Mouse (Mus musculus) limb, embryonic 13.5 days (tissue): ENCODE data around the gene Ube2q1. TPM values are rescaled to one million over a fixed set of nuclear protein-coding genes. Genes with fewer than 3 reads are reported as not detected.
A peak's percentile ranks its signal among the peaks of the same experiment; 100 is the strongest.
"Not testable (repeated sequence)": the region's sequence is repeated elsewhere in the genome, so short reads cannot be mapped to it uniquely, and the experiment has no call there.

Experiments
- ATAC-seq: fragments of 200-750 bp; cut with Nextera tagmentation; 2 replicates; pipeline ENCODE4 v1.8.0; 2017; ENCODE audit warnings: low read depth, moderate number of reproducible peaks, moderate TSS enrichment; ENCODE audit not compliant: low FRiP score
- H3K27ac ChIP-seq: fragments of 300-500 bp; sonication (generic); 2 replicates; pipeline ENCODE4 v1.5.1; 2015; ENCODE audit warnings: inconsistent platforms, mild to moderate bottlenecking, moderate library complexity
- H3K27me3 ChIP-seq: fragments of 300-500 bp; sonication (generic); 2 replicates; pipeline ENCODE4 v1.6.1; 2015; ENCODE audit warnings: mild to moderate bottlenecking, inconsistent platforms
- H3K36me3 ChIP-seq: fragments of 300-500 bp; sonication (generic); 2 replicates; pipeline ENCODE4 v1.6.1; 2015; ENCODE audit warnings: inconsistent platforms, mild to moderate bottlenecking, moderate library complexity
- H3K4me1 ChIP-seq: fragments of 300-500 bp; sonication (generic); 2 replicates; pipeline ENCODE4 v1.6.1; 2015; ENCODE audit warnings: inconsistent platforms
- H3K4me2 ChIP-seq: fragments of 300-500 bp; sonication (generic); replicated peaks from 2 replicates; pipeline ENCODE4 v1.6.1; 2015; ENCODE audit warnings: inconsistent platforms, mild to moderate bottlenecking, moderate library complexity
- H3K4me3 ChIP-seq: fragments of 300-500 bp; sonication (generic); 2 replicates; pipeline ENCODE4 v1.5.1; 2015; ENCODE audit warnings: moderate library complexity, mild to moderate bottlenecking, inconsistent platforms
- H3K9ac ChIP-seq: fragments of 300-500 bp; sonication (generic); 2 replicates; pipeline ENCODE4 v1.6.1; 2015; ENCODE audit warnings: mild to moderate bottlenecking, inconsistent platforms
- H3K9me3 ChIP-seq: fragments of 300-500 bp; sonication (generic); 2 replicates; pipeline ENCODE4 v1.6.1; 2016; ENCODE audit warnings: inconsistent platforms
- WGBS: fragments of 180-500 bp; shearing (Covaris S2); methylation state at CpG from one replicate; pipeline ENCODE4 v1.1.7; 2015; 5-methylcytosine and 5-hydroxymethylcytosine counted together
- polyA plus RNA-seq: library from polyadenylated mRNA; unstranded; fragments of >200 nt; fragmentation: Nextera tagmentation; extraction: Ambion mirVana; gene quantifications from 2 replicates; pipeline ENCODE4 v1.2.1, GENCODE M21; 2015

Gene Ube2q1
- polyA plus RNA-seq, 1 experiment from 2014 or later = 11.5 TPM

DNA sequence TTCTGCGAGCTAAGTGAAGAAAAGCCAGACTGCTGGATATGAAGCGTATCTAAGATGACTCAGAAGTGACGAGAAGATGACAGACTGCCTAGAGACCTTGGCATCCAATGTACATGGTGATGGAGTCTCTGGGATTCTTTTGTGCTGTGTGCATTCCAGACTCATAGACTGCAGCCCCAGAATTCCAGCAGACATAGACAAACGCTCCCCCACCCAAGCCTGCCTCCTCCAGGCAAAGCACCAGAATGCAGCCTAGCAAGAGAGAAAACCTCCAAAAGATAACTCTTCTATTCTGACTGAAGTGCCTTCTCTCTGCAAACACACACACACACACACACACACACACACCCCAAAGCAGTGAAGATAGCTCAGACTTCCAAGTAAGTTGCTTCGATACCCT is 22.3 kb downstream of the Ube2q1 start:
- no peak for ATAC-seq
- Histone ChIP-seq H3K9me3 (no peaks in the 10 kb centered on the region), H3K4me3 (no peak overlapping the region), H3K36me3 (no peaks in the 10 kb centered on the region), H3K4me2 (no peak overlapping the region), H3K27me3 (no peaks in the 10 kb centered on the region), H3K9ac (no peak overlapping the region), H3K27ac (no peak overlapping the region), H3K4me1 (peaks cover 4% of the 10 kb centered on the region; the same call in 1 of the 2 replicates)
- WGBS = 81% methylated on average over 5 of the region's 5 CpGs

DNA sequence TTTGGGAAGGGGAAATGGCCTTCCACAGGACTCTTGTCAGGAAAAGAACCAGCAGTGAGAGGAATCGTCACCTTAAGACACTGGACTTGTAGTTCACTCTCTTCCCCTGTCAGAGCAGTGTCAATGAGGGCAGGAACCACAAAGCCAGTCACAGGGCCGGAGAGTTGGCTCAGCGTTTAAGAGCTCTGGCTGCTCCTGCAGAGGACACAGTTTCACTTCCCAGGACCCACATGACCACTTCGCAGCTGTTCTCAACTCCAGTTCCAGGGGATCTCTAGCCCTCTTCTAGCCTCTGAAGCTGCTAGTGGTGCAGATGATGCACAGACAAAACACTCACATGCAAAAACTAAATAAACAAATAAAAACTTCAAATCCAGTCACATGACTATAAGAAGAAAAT is 22.9 kb downstream of the Ube2q1 start:
- Histone ChIP-seq H3K4me1 (peaks cover 4% of the 10 kb centered on the region; the same call in 1 of the 2 replicates), H3K9ac (no peak overlapping the region), H3K9me3 (no peaks in the 10 kb centered on the region), H3K4me3 (no peak overlapping the region), H3K27me3 (no peaks in the 10 kb centered on the region), H3K4me2 (no peak overlapping the region), H3K36me3 (no peaks in the 10 kb centered on the region), H3K27ac (no peak overlapping the region)
- no peak for ATAC-seq
- WGBS = 32% methylated on average over 4 of the region's 4 CpGs

DNA sequence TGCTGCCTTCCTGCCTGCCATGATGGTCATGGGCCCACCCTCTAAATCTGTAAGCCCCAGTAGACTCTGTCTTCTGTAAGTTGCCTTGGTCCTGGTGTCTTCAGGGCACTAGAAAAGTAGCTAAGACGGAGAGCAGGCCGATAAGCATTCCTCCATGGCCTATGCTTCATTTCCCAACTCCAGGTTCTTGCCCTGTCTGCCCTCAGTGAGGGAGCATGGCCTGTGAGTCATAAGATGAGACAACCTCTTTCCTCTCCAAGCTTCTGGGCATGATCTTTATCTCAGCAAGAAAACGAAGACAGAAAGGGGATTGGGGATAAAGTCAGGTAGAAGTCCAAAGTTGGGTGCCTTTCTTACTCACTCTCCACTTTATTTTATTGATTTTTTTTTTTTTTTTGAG is 25.1 kb downstream of the Ube2q1 start:
- 85% methylated on average over 3 of the region's 3 CpGs for WGBS
- Histone ChIP-seq H3K4me2 (no peak overlapping the region), H3K27me3 (no peaks in the 10 kb centered on the region), H3K4me1 (peaks cover 4% of the 10 kb centered on the region; the same call in 1 of the 2 replicates), H3K27ac (no peak overlapping the region), H3K9me3 (no peaks in the 10 kb centered on the region), H3K4me3 (no peak overlapping the region), H3K9ac (no peak overlapping the region), H3K36me3 (no peaks in the 10 kb centered on the region)
- ATAC-seq = no peak

DNA sequence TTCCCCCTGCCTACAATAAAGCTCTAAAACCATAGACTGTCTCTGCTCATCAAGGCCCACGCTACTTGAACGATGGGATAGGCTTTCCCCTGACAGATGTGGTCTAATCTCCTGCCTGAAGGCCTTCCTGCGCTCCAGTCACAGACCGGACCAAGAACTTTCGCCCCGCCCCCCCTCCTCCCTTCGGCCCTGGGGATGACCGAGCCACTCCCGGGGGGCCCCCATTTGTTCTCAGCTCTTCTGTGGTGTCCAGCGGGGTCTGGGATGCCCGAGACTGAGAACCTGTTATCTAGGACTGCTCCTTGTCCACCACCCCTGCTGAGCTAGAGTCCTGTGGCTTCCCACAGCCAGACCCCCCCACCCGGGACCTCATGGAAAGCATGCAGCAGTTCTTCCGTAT is 26.1 kb downstream of the Ube2q1 start:
- H3K9me3 ChIP-seq = no peaks in the 10 kb centered on the region
- 3% methylated on average over 13 of the region's 13 CpGs for WGBS
- no peak overlapping the region for H3K9ac ChIP-seq
- peak overlapping the region; percentile 46 for H3K4me2 ChIP-seq
- H3K4me3 ChIP-seq = 0 out of 2 replicates have a peak overlapping the region, but pooled peaks have one; percentile 10
- peaks cover 4% of the 10 kb centered on the region; the same call in 1 of the 2 replicates for H3K4me1 ChIP-seq
- no peak overlapping the region for H3K27ac ChIP-seq
- ATAC-seq = no peak
- no peaks in the 10 kb centered on the region for H3K27me3 ChIP-seq
- H3K36me3 ChIP-seq = no peaks in the 10 kb centered on the region

DNA sequence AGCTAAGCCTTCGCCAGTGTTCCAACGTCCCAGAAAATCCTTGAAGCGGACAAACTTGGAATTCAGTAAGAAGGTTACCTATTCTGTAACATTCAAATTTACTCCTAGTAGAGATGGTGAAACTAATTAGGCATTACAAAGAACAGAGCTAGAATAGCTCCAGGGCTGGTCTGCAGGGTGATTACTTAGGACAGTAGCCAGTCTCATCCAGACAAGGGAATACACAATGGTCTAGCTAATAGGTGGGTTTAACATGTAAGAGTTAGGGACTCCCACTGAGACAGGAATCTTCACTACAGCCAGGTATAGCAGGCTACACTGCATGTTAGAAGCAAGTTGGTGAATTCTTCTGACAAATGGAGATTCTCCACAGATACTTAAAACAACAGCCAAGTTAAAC is 26.7 kb downstream of the Ube2q1 start:
- WGBS = 45% methylated on average over 3 of the region's 3 CpGs
- not testable (repeated sequence) for H3K27ac ChIP-seq, H3K27me3 ChIP-seq, ATAC-seq, H3K36me3 ChIP-seq, H3K4me2 ChIP-seq, H3K4me3 ChIP-seq, H3K9ac ChIP-seq, H3K4me1 ChIP-seq, H3K9me3 ChIP-seq

DNA sequence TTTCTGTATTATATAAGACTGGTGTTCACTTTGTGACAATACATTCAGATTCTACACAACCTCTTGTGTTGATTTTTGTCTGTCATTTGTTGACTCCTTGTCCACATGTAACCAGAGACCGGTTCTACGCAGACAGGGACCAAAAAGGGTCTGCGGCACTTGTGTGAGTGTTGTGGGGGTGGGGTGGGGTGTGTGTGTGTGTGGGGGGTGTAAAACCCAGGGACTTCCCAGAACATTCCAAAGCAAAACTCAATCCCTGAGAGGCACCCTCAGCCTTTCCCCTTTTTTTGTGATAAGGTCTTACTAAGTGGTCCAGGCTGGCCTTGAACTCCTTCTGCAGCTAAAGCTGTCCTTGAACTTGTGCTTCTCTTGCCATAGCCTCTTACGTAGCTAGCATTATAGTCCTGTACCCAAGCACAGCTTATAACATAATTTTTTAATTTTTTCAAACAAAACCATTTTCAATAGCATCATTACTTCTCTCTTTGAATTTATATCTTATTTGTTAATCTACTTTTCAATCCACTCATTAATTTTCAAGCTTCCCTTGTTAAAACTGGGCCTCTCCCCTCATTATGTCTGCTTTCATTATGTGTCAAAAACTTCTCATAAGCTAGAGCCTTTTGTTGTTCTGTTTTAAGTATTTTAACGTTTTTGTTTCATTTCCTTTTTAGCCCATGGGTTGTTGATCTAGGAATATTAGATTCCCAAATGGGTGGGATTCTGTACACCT is 27.5 kb downstream of the Ube2q1 start:
- Histone ChIP-seq H3K4me2 (no peak overlapping the region), H3K27me3 (no peaks in the 10 kb centered on the region), H3K4me1 (peaks cover 4% of the 10 kb centered on the region; the same call in 1 of the 2 replicates), H3K9ac (no peak overlapping the region), H3K36me3 (no peaks in the 10 kb centered on the region), H3K4me3 (no peak overlapping the region), H3K9me3 (no peaks in the 10 kb centered on the region), H3K27ac (no peak overlapping the region)
- no peak for ATAC-seq
- 62% methylated on average over 5 of the region's 5 CpGs for WGBS

DNA sequence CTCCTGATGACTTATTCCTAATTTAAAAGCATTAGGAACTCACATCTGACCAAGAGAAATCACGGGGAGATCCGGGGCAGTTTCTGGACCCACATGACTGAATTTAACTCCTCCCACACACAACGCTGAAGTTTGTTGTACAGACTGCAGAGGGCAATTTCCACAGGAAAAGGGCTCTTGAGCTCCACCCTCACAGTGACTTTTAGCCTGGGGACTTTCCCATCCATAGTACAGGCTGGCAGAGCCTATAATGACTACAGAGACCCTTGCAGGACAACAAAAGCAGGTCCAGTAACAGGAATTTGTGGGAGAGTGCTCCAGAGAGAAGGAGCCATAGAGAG is 28.1 kb downstream of the Ube2q1 start:
- peaks cover 4% of the 10 kb centered on the region; the same call in 1 of the 2 replicates for H3K4me1 ChIP-seq
- no peaks in the 10 kb centered on the region for H3K27me3 ChIP-seq
- H3K4me3 ChIP-seq = no peak overlapping the region
- ATAC-seq = no peak
- no peaks in the 10 kb centered on the region for H3K36me3 ChIP-seq
- no peaks in the 10 kb centered on the region for H3K9me3 ChIP-seq
- H3K27ac ChIP-seq = no peak overlapping the region
- H3K4me2 ChIP-seq = no peak overlapping the region
- no peak overlapping the region for H3K9ac ChIP-seq
- WGBS = 13% methylated on average over 3 of the region's 3 CpGs

DNA sequence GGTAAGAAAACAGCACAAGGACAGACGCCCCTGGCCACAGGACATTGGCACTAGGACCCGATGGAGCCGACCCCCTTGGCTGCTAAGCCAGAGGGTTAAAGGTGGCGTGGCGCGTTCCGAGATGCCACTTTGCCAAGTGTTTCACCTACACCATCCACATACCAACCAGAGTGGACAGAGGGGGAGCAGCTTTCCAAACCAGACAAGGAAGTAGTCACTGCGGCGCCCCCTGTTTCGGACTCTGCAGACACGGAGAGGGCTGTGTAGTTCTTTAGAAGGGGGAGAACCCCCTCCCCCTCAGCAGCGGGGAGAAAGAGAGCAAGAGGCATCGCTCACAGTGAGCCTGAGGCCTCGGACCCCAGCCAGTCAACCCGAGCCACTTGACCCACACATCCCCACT is 29.5 kb downstream of the Ube2q1 start:
- ATAC-seq = no peak
- no peak overlapping the region for H3K27ac ChIP-seq
- H3K9ac ChIP-seq = no peak overlapping the region
- no peaks in the 10 kb centered on the region for H3K9me3 ChIP-seq
- H3K36me3 ChIP-seq = no peaks in the 10 kb centered on the region
- WGBS = 75% methylated on average over 15 of the region's 15 CpGs
- no peak overlapping the region for H3K4me2 ChIP-seq
- H3K27me3 ChIP-seq = no peaks in the 10 kb centered on the region
- no peak overlapping the region for H3K4me3 ChIP-seq
- H3K4me1 ChIP-seq = peaks cover 4% of the 10 kb centered on the region; the same call in 1 of the 2 replicates

DNA sequence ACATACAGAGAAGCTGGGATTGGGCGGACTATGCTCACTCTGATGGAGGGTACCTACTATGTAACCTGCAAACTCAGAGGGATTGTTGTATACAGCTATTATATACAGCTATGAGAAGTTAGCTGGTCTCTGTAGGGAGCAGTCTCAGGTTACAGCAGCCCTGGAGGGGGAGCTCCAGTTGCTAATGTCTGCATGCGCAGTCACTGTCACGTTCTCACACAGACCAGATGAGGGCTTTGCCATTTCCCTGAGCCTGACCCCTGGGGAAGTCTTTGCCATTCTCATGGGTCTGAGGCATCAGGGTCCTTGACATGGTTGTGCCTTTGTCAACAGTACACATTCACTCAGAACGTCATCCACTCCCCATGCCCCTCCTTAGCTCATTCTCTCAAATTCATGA is 31.8 kb downstream of the Ube2q1 start:
- ATAC-seq = no peak
- Histone ChIP-seq H3K4me3 (no peak overlapping the region), H3K27ac (no peak overlapping the region), H3K9ac (no peak overlapping the region), H3K4me1 (no peaks in the 10 kb centered on the region), H3K36me3 (no peaks in the 10 kb centered on the region), H3K9me3 (no peaks in the 10 kb centered on the region), H3K27me3 (no peaks in the 10 kb centered on the region), H3K4me2 (no peak overlapping the region)
- 50% methylated on average over 4 of the region's 4 CpGs for WGBS

DNA sequence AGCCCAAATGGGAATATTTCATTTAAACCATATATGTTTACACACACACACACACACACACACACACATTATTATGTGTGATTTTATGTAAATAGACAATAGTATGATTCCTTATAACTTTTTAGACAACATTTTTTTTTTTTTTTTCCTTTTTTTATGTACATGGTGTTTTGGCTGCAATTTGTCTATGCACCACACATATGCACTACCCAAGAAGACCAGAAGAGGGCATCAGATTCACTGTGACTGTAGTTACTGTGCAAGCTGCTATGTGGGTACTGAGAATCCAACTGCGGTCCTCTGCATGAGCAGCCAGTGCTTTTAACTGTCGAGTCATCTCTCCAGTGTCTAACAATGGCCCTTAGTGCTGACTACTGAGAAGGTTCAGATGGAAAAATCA is 33.3 kb downstream of the Ube2q1 start:
- Histone ChIP-seq H3K27me3 (no peaks in the 10 kb centered on the region), H3K4me3 (no peak overlapping the region), H3K4me2 (no peak overlapping the region), H3K27ac (no peak overlapping the region), H3K4me1 (no peaks in the 10 kb centered on the region), H3K36me3 (no peaks in the 10 kb centered on the region), H3K9me3 (no peaks in the 10 kb centered on the region), H3K9ac (no peak overlapping the region)
- no peak for ATAC-seq
- WGBS = 95% methylated on average over 2 of the region's 2 CpGs

DNA sequence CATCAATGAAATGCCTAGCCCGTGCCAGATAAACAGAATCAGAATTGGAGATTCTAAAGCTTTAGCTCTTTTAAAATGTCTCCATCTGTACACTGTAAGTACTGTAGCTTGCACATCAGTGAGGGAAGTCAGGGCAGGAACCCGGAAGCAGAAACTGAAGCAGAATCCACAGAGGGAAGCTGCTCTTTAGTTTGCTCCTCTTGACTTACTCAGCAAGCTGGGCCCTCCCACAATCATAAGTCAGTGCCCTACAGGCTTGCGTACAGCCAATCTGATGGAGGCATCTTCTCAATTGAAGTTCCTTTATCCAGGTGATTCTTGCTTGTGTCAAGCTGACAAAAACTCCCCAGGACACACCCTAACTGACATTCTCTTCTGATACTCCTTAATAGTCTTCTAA is 33.8 kb downstream of the Ube2q1 start:
- WGBS = 98% methylated on average over 3 of the region's 3 CpGs
- H3K27ac ChIP-seq = no peak overlapping the region
- no peak overlapping the region for H3K4me3 ChIP-seq
- no peaks in the 10 kb centered on the region for H3K27me3 ChIP-seq
- no peaks in the 10 kb centered on the region for H3K4me1 ChIP-seq
- H3K36me3 ChIP-seq = no peaks in the 10 kb centered on the region
- no peaks in the 10 kb centered on the region for H3K9me3 ChIP-seq
- no peak overlapping the region for H3K4me2 ChIP-seq
- no peak for ATAC-seq
- no peak overlapping the region for H3K9ac ChIP-seq

DNA sequence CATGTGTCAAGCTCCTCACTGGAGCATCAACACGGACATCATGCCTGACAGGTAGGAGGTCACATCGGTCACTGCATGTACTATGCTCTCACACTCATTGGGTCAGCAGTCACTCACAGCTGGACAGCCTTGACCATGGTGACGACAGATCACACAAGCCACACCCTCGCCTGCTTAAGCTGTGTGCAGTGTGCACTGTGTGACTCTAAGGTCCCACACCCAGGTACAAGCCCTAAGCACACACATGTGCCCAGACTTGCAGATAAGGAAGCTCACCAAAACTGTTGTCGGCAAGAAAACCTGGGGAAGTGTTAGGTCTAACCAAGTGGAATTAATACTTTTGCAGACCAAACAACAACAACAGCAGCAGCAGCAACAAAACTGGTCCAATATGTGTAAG is 34.5 kb downstream of the Ube2q1 start:
- Histone ChIP-seq H3K36me3 (no peaks in the 10 kb centered on the region), H3K27me3 (0 out of 2 replicates have a peak, but pooled peaks cover 2% of the 10 kb centered on the region), H3K4me2 (no peak overlapping the region), H3K4me1 (no peaks in the 10 kb centered on the region), H3K27ac (no peak overlapping the region), H3K4me3 (no peak overlapping the region), H3K9ac (no peak overlapping the region), H3K9me3 (no peaks in the 10 kb centered on the region)
- ATAC-seq = no peak
- WGBS = 80% methylated on average over 5 of the region's 5 CpGs

DNA sequence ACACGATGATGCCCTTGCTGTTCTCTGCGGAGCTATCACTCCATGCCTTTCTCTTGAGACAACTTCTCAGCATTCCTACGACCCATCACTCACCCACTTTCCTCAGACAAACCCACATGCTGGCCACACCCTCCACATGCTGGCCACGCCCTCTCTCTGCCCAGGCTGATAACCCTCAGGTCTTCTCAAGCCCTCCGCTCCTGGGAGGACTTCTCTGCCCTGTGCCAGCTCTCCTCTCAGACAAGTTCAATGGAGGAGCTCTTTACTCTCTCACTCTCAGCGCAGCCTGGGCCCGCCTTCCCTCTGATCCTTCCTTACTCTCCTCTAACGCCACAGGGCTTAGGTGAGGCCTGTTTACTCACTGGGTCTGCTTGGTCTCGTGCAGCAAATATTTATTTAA is 35.2 kb downstream of the Ube2q1 start:
- no peak for ATAC-seq
- H3K4me1 ChIP-seq = no peaks in the 10 kb centered on the region
- no peak overlapping the region for H3K9ac ChIP-seq
- H3K4me2 ChIP-seq = no peak overlapping the region
- H3K27ac ChIP-seq = no peak overlapping the region
- 0 out of 2 replicates have a peak, but pooled peaks cover 2% of the 10 kb centered on the region for H3K27me3 ChIP-seq
- 46% methylated on average over 9 of the region's 9 CpGs for WGBS
- H3K36me3 ChIP-seq = no peaks in the 10 kb centered on the region
- no peak overlapping the region for H3K4me3 ChIP-seq
- H3K9me3 ChIP-seq = no peaks in the 10 kb centered on the region
